Mouse (Mus musculus) embryonic facial prominence, embryonic 13.5 days (tissue): Measurements from ENCODE around the gene Egfr. TPM values are rescaled to one million over a fixed set of nuclear protein-coding genes. Genes with fewer than 3 reads are reported as not detected.

Experiments
- ATAC-seq: fragments of 200-750 bp; cut with Nextera tagmentation; 2 replicates; pipeline ENCODE4 v1.8.0; 2017; ENCODE audit warnings: low read depth; ENCODE audit not compliant: insufficient number of reproducible peaks, insufficient read depth, low FRiP score, low TSS enrichment
- H3K27ac ChIP-seq: fragments of 300-500 bp; sonication (generic); 2 replicates; pipeline ENCODE4 v1.5.1; 2015; ENCODE audit warnings: moderate library complexity, mild to moderate bottlenecking, inconsistent platforms
- H3K27me3 ChIP-seq: fragments of 300-500 bp; sonication (generic); 2 replicates; pipeline ENCODE4 v1.6.1; 2015; ENCODE audit warnings: mild to moderate bottlenecking, inconsistent platforms
- H3K36me3 ChIP-seq: fragments of 300-500 bp; sonication (generic); 2 replicates; pipeline ENCODE4 v1.6.1; 2015; ENCODE audit warnings: mild to moderate bottlenecking, inconsistent platforms
- H3K4me1 ChIP-seq: fragments of 300-500 bp; sonication (generic); 2 replicates; pipeline ENCODE4 v1.6.1; 2015; ENCODE audit warnings: inconsistent platforms
- H3K4me2 ChIP-seq: fragments of 300-500 bp; sonication (generic); 2 replicates; pipeline ENCODE4 v1.6.1; 2015; ENCODE audit warnings: moderate library complexity, mild to moderate bottlenecking, inconsistent platforms
- H3K4me3 ChIP-seq: fragments of 300-500 bp; sonication (generic); 2 replicates; pipeline ENCODE4 v1.5.1; 2015; ENCODE audit warnings: mild to moderate bottlenecking, inconsistent platforms
- H3K9ac ChIP-seq: fragments of 300-500 bp; sonication (generic); 2 replicates; pipeline ENCODE4 v1.6.1; 2015; ENCODE audit warnings: mild to moderate bottlenecking, inconsistent platforms
- H3K9me3 ChIP-seq: fragments of 300-500 bp; sonication (generic); 2 replicates; pipeline ENCODE4 v1.6.1; 2016; ENCODE audit warnings: inconsistent platforms
- WGBS: fragments of 180-500 bp; shearing (Covaris S2); methylation state at CpG from one replicate; pipeline ENCODE4 v1.1.7; 2015; ENCODE audit warnings: mixed read lengths; 5-methylcytosine and 5-hydroxymethylcytosine counted together
- polyA plus RNA-seq: library from polyadenylated mRNA; unstranded; fragments of >200 nt; fragmentation: Nextera tagmentation; extraction: Ambion mirVana; gene quantifications from 2 replicates; pipeline ENCODE4 v1.2.1, GENCODE M21; 2015

The Egfr gene
- polyA plus RNA-seq, 1 experiment from 2014 or later, result 12.6 TPM

DNA sequence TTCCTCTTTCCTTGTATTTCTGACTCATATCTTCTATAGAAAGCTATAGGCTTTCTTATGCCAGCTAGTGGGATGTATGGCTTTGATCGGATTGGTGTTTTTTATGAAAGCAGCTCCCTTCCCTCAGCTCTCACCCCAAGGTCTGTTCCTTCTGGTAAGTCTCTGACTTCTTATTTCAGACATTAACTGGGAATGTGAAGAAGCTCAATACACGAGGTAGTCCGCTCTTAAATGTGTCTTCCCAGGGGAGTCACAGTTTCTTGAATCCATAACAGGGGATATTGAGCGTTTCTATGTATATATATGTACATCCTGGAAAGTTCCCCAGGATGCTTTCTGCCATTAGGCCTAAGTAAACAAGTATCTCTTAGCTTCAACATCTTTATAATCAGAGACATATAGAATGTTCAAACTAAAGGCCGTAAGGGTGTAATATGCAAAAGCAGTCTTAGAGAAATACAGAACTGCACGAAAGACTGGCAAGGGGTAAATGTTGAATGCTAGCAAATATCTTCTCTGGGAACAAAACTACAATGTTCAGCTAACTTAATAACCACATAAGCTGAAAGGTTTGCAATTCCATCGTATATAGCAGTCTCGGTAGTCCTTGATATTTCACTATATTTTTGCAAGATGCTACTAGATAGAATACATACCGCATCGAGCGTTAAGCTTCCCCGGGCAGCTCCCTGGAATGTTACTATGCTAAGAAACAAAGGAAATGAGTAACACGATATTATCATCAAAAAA is 198.4 kb downstream of the Egfr start:
- 38% methylated on average over 13 of the region's 13 CpGs for WGBS
- Histone ChIP-seq H3K27ac (peak overlapping the region; percentile 56), H3K27me3 (no peaks in the 10 kb centered on the region), H3K4me2 (peak overlapping the region; percentile 69), H3K9me3 (no peaks in the 10 kb centered on the region), H3K4me1 (peaks cover 16% of the 10 kb centered on the region), H3K9ac (peak overlapping the region; percentile 70), H3K4me3 (peak overlapping the region; percentile 60), H3K36me3 (0 out of 2 replicates have a peak, but pooled peaks cover under 1% of the 10 kb centered on the region)
- ATAC-seq, result peak; percentile 8; the same call in 1 of the 2 replicates

DNA sequence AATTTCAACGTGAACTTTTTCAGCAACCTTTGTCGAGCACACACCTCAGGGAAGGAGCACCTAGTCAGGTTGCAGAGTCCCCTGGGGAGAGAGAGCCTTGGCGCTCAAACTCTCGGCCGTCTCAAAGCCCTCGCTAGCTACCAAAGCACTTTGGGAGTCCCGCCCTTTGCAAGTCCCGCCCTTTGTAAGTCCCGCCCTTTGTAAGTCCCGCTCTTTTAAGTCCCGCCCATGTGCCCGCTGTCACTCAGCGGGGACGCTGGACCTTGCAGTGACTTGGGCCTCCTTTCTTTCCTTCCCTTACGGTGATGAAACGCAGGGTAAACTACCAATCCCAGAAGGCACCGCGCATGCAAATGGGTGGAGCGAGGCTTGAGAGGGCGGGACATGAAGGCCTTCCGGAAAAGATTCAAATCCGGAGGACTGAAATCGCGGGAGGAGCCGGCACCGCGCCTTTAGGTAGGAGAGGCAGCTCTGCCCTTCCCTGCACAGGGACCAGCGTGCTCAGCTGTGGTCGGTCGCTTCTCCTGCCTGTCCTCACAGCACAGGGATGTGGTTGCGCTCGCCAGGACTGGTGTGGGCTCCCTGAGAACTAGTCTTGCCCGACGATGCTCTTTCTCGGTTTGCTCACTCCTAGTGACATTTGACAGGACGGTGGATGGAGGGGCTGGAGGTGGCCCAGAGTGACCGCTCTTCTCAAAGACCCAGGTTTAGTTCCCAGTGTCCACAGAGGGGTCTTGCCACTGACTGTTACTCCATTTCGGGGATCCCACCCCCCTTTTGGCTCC is 199.2 kb downstream of the Egfr start, which contains the start of gene Fbxo48:
Fbxo48 (plus strand) TSS at position 400 of the 785 bp plus-strand sequence.
- ATAC-seq, result peak; percentile 99
- H3K4me2 ChIP-seq, result peak within 1 kb of the TSS; percentile 69
- peaks cover 16% of the 10 kb centered on the region for H3K4me1 ChIP-seq
- H3K27ac ChIP-seq, result peak within 1 kb of the TSS; percentile 63
- 0 out of 2 replicates have a peak, but pooled peaks cover 3% of the 10 kb centered on the region for H3K36me3 ChIP-seq
- under 1% methylated on average over 38 of the region's 38 CpGs for WGBS
- H3K27me3 ChIP-seq, result no peaks in the 10 kb centered on the region
- peak within 1 kb of the TSS; percentile 76 for H3K9ac ChIP-seq
- H3K9me3 ChIP-seq, result no peaks in the 10 kb centered on the region
- H3K4me3 ChIP-seq, result peak within 1 kb of the TSS; percentile 60

DNA sequence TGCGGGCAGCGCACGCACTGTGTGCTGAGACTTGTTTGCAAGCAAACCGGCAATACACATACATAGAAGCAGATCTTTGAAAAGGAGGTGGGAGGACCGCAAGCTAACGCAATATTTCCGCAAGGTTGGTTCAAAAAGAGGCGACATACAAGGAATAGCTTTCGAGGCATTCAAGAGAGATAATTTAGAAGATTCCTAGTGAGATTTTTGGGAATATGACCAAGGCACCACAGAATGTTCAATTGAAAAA is 199.7 kb downstream of the Egfr start:
- Histone ChIP-seq H3K4me2 (peak overlapping the region; percentile 69), H3K9ac (peak overlapping the region; percentile 76), H3K36me3 (peaks cover 6% of the 10 kb centered on the region; the same call in 1 of the 2 replicates), H3K27ac (peak overlapping the region; percentile 63; the same call in 1 of the 2 replicates), H3K4me3 (peak overlapping the region; percentile 60), H3K9me3 (no peaks in the 10 kb centered on the region), H3K27me3 (no peaks in the 10 kb centered on the region), H3K4me1 (peaks cover 16% of the 10 kb centered on the region)
- no peak for ATAC-seq
- 7% methylated on average over 9 of the region's 9 CpGs for WGBS

DNA sequence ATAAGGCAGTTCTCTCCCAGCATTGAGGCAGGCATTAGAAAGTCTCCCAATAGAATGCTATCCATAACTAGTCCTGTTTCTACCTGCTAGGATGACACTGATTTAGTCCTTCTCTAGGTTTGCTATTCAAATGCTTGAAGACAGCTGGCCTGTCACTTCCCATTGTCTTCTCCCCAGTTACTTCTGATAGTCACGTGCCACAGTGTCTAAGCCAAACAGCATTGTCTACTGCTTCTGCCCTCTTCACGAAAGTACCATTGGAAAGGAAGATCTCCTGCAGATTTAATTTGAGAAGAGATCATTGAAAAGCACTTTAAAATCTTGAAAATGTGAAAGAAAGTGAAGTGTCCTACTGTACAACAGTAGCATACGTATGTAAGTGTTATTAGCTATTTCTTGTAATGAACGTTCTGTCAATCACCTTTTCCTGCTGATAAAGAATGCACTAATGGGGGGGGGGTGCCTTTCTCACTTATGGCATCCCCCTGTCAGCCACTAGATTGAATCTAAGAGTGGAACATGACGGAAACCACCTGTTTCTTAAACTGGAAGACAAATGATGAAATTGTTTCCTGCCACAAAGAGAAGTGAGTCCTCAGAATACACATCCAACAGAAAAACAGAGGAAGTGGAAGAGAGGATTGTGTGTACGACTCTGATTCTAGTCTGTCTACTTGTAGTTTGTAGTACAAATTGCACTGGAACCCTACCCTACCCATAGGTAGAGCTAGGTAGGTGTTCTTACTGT is 204.3 kb downstream of the Egfr start:
- WGBS, result 89% methylated on average over 6 of the region's 6 CpGs
- Histone ChIP-seq H3K4me1 (peaks cover 8% of the 10 kb centered on the region), H3K27ac (no peak overlapping the region), H3K4me2 (no peak overlapping the region), H3K36me3 (peaks cover 6% of the 10 kb centered on the region; the same call in 1 of the 2 replicates), H3K27me3 (no peaks in the 10 kb centered on the region), H3K9ac (no peak overlapping the region), H3K9me3 (no peaks in the 10 kb centered on the region), H3K4me3 (no peak overlapping the region)
- no peak for ATAC-seq

DNA sequence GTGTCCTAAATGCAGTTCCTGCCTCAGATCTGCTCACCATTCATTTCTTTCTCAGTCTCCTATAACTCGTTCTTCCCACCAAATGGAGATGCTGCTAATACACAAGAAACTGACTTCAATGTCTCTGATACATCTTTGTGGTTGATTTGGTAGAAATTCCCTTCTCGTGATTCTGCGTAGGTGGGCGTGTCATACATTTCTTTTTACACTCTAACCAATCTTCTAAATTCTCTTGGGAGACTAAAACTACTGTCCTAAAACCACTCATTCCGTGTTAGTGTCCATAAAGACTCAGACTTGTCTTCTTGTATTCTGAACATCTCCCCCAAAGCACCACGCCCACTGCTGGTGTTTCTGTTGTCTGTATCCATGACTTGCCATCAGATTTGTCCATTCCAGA is 205.0 kb downstream of the Egfr start:
- H3K4me1 ChIP-seq, result peaks cover 2% of the 10 kb centered on the region
- no peak overlapping the region for H3K9ac ChIP-seq
- ATAC-seq, result no peak
- no peak overlapping the region for H3K4me2 ChIP-seq
- H3K36me3 ChIP-seq, result peaks cover 6% of the 10 kb centered on the region; the same call in 1 of the 2 replicates
- no peak overlapping the region for H3K27ac ChIP-seq
- H3K4me3 ChIP-seq, result no peak overlapping the region
- H3K9me3 ChIP-seq, result no peaks in the 10 kb centered on the region
- no peaks in the 10 kb centered on the region for H3K27me3 ChIP-seq
- WGBS, result 91% methylated on average over 6 of the region's 6 CpGs

DNA sequence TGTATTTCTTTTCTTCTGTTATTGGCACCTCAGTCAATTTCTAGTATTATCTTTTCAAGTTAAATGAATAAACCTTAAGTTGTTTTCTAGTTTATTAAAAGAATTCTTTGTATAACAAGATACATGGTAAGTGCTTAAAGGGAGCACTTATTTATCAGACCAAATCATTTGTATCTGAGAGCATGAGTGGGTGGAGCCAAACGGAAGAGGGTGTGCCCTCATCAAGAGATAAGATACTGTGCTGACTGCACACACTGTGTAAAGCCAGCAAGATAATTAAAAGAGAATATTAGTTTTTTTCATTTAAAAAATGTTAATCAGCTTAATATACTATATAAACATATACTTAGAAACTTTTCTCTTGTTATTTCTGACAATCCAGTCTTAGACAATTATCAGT is 206.5 kb downstream of the Egfr start:
- Histone ChIP-seq H3K27ac (no peak overlapping the region), H3K4me1 (no peaks in the 10 kb centered on the region), H3K4me2 (no peak overlapping the region), H3K9me3 (no peaks in the 10 kb centered on the region), H3K27me3 (no peaks in the 10 kb centered on the region), H3K4me3 (no peak overlapping the region), H3K9ac (no peak overlapping the region), H3K36me3 (peaks cover 6% of the 10 kb centered on the region; the same call in 1 of the 2 replicates)
- ATAC-seq, result no peak
- WGBS, result 86% methylated on average over 1 of the region's 1 CpGs

Other genes with a start within 250 kb of the Egfr start
- 41.5 and 46.5 TPM in 2 replicates for gene Sec61g, start 243.7 kb upstream of the Egfr start, polyA plus RNA-seq
- gene Fbxo48, start 199.2 kb downstream of the Egfr start, polyA plus RNA-seq, result 1.7 and 2.2 TPM in 2 replicates